Mouse (Mus musculus): ENCODE measurements at regions not wholly inside any gene's neighbourhood (a gene's known extent, or its start where the extent isn't known, plus 50 kb on each side); places are given as distances from the start of the nearest gene placed in this dataset.

- no peak for TF ChIP-seq MAFK (IDR thresholded peaks at IDR 0.05; ENCODE audit: insufficient read depth, low read depth, low read length)
- TF ChIP-seq ZNF384 (IDR thresholded peaks at IDR 0.05; ENCODE audit: low read depth, low read length): no peak
- TF ChIP-seq HCFC1 (IDR thresholded peaks at IDR 0.05; ENCODE audit: borderline replicate concordance, insufficient read depth, low read length): no peak
- no peak for TF ChIP-seq ZC3H11A (IDR thresholded peaks at IDR 0.05; ENCODE audit: borderline replicate concordance, low read depth, low read length)
- no peak for TF ChIP-seq CHD2 (IDR thresholded peaks at IDR 0.05; ENCODE audit: low read depth, low read length)
These were observed 264.6 kb upstream of the Rbfox1 start for GRCm38 (mm10) chr16:5620566-5620965.

Measured in ES-E14 (cell line).